Mouse (Mus musculus) heart, postnatal 0 days (tissue): ENCODE data around the gene Gm498. TPM values are rescaled to one million over a fixed set of nuclear protein-coding genes. Genes with fewer than 3 reads are reported as not detected.

ENCODE experiments used
- ATAC-seq: fragments of 200-750 bp; cut with Nextera tagmentation; 2 replicates; pipeline ENCODE4 v1.8.0; 2017; ENCODE audit warnings: low read depth, moderate number of reproducible peaks, moderate library complexity; ENCODE audit not compliant: insufficient read depth
- DNase-seq: peaks from one replicate; pipeline ENCODE4 v3.0.0-alpha.2; 2016; ENCODE audit warnings: low spot score
- H3K27ac ChIP-seq: fragments of 300-500 bp; sonication (generic); 2 replicates; pipeline ENCODE4 v1.5.1; 2014; ENCODE audit warnings: low read depth, mild to moderate bottlenecking
- H3K27me3 ChIP-seq: fragments of 300-500 bp; sonication (generic); 2 replicates; pipeline ENCODE4 v1.6.1; 2014; ENCODE audit warnings: low read length, mixed read lengths; ENCODE audit not compliant: control insufficient read depth, insufficient read depth
- H3K36me3 ChIP-seq: fragments of 300-500 bp; sonication (generic); replicated peaks from 2 replicates; pipeline ENCODE4 v1.6.1; 2014; ENCODE audit warnings: low read length, mixed read lengths; ENCODE audit not compliant: control insufficient read depth, insufficient read depth
- H3K4me1 ChIP-seq: fragments of 300-500 bp; sonication (generic); 2 replicates; pipeline ENCODE4 v1.6.1; 2014; ENCODE audit warnings: antibody characterized with exemption; ENCODE audit not compliant: control insufficient read depth, insufficient read depth
- H3K4me2 ChIP-seq: fragments of 300-500 bp; sonication (generic); 2 replicates; pipeline ENCODE4 v1.6.1; 2014; ENCODE audit warnings: low read depth, mild to moderate bottlenecking, low read length, moderate library complexity
- H3K4me3 ChIP-seq: fragments of 300-500 bp; sonication (generic); 2 replicates; pipeline ENCODE4 v1.5.1; 2014; ENCODE audit warnings: low read depth, low read length
- H3K9ac ChIP-seq: fragments of 300-500 bp; sonication (generic); replicated peaks from 2 replicates; pipeline ENCODE4 v1.6.1; 2014; ENCODE audit warnings: low read depth, low read length, mixed read lengths
- H3K9me3 ChIP-seq: fragments of 300-500 bp; sonication (generic); replicated peaks from 2 replicates; pipeline ENCODE4 v1.6.1; 2016; ENCODE audit warnings: low read length; ENCODE audit not compliant: control insufficient read depth
- CTCF ChIP-seq: IDR thresholded peaks from 2 replicates; pipeline ENCODE4 v1.5.1; 2016; ENCODE audit warnings: antibody characterized with exemption, control low read depth, low read depth
- EP300 ChIP-seq: IDR thresholded peaks from 2 replicates; pipeline ENCODE4 v1.6.1; 2016; ENCODE audit warnings: antibody characterized with exemption, low read depth
- WGBS: fragments of 180-500 bp; shearing (Covaris S2); extraction: QIAGEN DNeasy Blood & Tissue Kit; methylation state at CpG from one replicate; pipeline ENCODE4 v1.1.7; 2014; 5-methylcytosine and 5-hydroxymethylcytosine counted together
- polyA plus RNA-seq: library from polyadenylated mRNA; unstranded; fragments of >200 nt; fragmentation: Nextera tagmentation; extraction: Ambion mirVana; gene quantifications from 2 replicates; pipeline ENCODE4 v1.2.1, GENCODE M21; 2015
- total RNA-seq: library from RNA; depleted of rRNA; stranded (reverse); fragments of >200 nt; gene quantifications from 2 replicates; pipeline ENCODE4 v1.2.3, GENCODE M21; 2014; ENCODE audit warnings: low replicate concordance

Gm498 gene
- total and polyA plus RNA-seq, 2 experiments from 2014 or later, result not detected

GRCm38 (mm10) chr7:143848127-143848767 is 18.4 kb upstream of the Gm498 start:
- DNase-seq (no peak), ATAC-seq (no peak)
- WGBS, result 78% methylated on average over 5 of the region's 5 CpGs
- TF ChIP-seq EP300, result no peak
- no peak for TF ChIP-seq CTCF
- no peak overlapping the region for H3K9ac ChIP-seq
- H3K9me3 ChIP-seq, result no peaks in the 10 kb centered on the region
- H3K27ac ChIP-seq, result no peak overlapping the region
- H3K4me2 ChIP-seq, result no peak overlapping the region
- no peaks in the 10 kb centered on the region for H3K27me3 ChIP-seq
- H3K36me3 ChIP-seq, result peaks cover 45% of the 10 kb centered on the region
- H3K4me3 ChIP-seq, result no peak overlapping the region
- no peaks in the 10 kb centered on the region for H3K4me1 ChIP-seq

GRCm38 (mm10) chr7:143848768-143849482 is 17.7 kb upstream of the Gm498 start:
- Histone ChIP-seq H3K27ac (no peak overlapping the region), H3K4me2 (no peak overlapping the region), H3K36me3 (peaks cover 39% of the 10 kb centered on the region), H3K9ac (no peak overlapping the region), H3K27me3 (no peaks in the 10 kb centered on the region), H3K4me3 (no peak overlapping the region), H3K4me1 (no peaks in the 10 kb centered on the region), H3K9me3 (no peaks in the 10 kb centered on the region)
- ATAC-seq, result no peak
- DNase-seq, result no peak
- no peak for TF ChIP-seq CTCF
- WGBS, result 80% methylated on average over 6 of the region's 8 CpGs

GRCm38 (mm10) chr7:143868874-143869273 is 2.2 kb downstream of the Gm498 start:
- Histone ChIP-seq H3K9ac (no peak overlapping the region), H3K4me2 (no peak overlapping the region), H3K27ac (no peak overlapping the region), H3K4me1 (no peaks in the 10 kb centered on the region), H3K27me3 (no peaks in the 10 kb centered on the region), H3K9me3 (peaks cover 7% of the 10 kb centered on the region; the same call in 1 of the 2 replicates), H3K4me3 (no peak overlapping the region), H3K36me3 (no peaks in the 10 kb centered on the region)
- no peak for DNase-seq
- ATAC-seq, result no peak
- no peak for TF ChIP-seq CTCF
- TF ChIP-seq EP300, result no peak
- 63% methylated on average over 4 of the region's 4 CpGs for WGBS

- Histone ChIP-seq H3K4me1 (no peaks in the 10 kb centered on the region), H3K9ac (no peak overlapping the region), H3K4me3 (no peak overlapping the region), H3K36me3 (no peaks in the 10 kb centered on the region), H3K4me2 (no peak overlapping the region), H3K27me3 (0 out of 2 replicates have a peak, but pooled peaks cover 3% of the 10 kb centered on the region), H3K27ac (no peak overlapping the region), H3K9me3 (no peaks in the 10 kb centered on the region)
- no peak for DNase-seq
- TF ChIP-seq EP300, result no peak
- TF ChIP-seq CTCF, result no peak
- WGBS, result 52% methylated on average over 6 of the region's 6 CpGs
- no peak for ATAC-seq
Observed at GRCm38 (mm10) chr7:143883717-143884116, 17.1 kb downstream of the Gm498 start.

GRCm38 (mm10) chr7:143891146-143891545 is 24.5 kb downstream of the Gm498 start:
- no peak overlapping the region for H3K27ac ChIP-seq
- H3K27me3 ChIP-seq, result 0 out of 2 replicates have a peak, but pooled peaks cover 3% of the 10 kb centered on the region
- H3K36me3 ChIP-seq, result no peaks in the 10 kb centered on the region
- whole genome bisulfite sequencing, result 77% methylated on average over 2 of the region's 2 CpGs
- no peak overlapping the region for H3K9ac ChIP-seq
- H3K9me3 ChIP-seq, result no peaks in the 10 kb centered on the region
- no peak for ATAC-seq
- TF ChIP-seq CTCF, result no peak
- TF ChIP-seq EP300, result no peak
- DNase-seq, result no peak
- H3K4me2 ChIP-seq, result no peak overlapping the region
- no peak overlapping the region for H3K4me3 ChIP-seq
- H3K4me1 ChIP-seq, result no peaks in the 10 kb centered on the region

GRCm38 (mm10) chr7:143892361-143892760 is 25.7 kb downstream of the Gm498 start:
- no peak for TF ChIP-seq CTCF
- TF ChIP-seq EP300, result no peak
- WGBS, result 52% methylated on average over 2 of the region's 2 CpGs

More at GRCm38 (mm10) chr7:143892361-143892760, 25.7 kb downstream of the Gm498 start:
- no peak overlapping the region for H3K4me2 ChIP-seq
- H3K9ac ChIP-seq, result no peak overlapping the region
- no peaks in the 10 kb centered on the region for H3K27me3 ChIP-seq
- no peaks in the 10 kb centered on the region for H3K4me1 ChIP-seq
- ATAC-seq (no peak), DNase-seq (no peak)
- H3K9me3 ChIP-seq, result no peaks in the 10 kb centered on the region
- no peak overlapping the region for H3K27ac ChIP-seq
- no peaks in the 10 kb centered on the region for H3K36me3 ChIP-seq
- no peak overlapping the region for H3K4me3 ChIP-seq
